42 mouse cellular contexts compared by ENCODE assay signal in the genomic region with DNA sequence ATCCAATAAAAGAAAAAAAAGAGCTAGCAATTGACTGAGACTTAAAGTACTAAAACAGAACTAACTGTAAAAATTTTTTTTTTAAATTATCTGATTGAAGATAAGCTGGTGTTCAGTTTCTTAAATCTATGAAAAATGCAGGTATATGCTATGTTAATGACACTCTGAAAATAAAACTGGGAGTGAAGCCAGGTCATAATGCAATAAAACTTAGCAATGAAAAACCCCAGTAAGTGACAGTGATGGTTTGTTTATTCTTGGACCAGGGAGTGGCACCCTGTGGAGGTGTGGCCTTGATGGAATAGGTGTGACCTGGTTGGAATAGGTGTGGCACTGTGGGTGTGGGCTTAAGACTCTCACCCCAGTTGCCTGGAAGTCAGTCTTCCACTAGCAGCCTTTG. TPM values are rescaled to one million over a fixed set of nuclear protein-coding genes. Genes with fewer than 3 reads are reported as not detected.
"Had no signal": no experiment of that assay in that cellular context is flagged by ENCODE, and none has a peak within 500 bp of the region (broad histone marks: within the 10 kb centered on the region; RNA-seq: fewer than 3 reads in every experiment).

No protein-coding gene starts in this region.

- H3K9me3 ChIP-seq: heart, embryonic 15.5 days; hindbrain, embryonic 13.5 days; hindbrain, embryonic 15.5 days; kidney, embryonic 15.5 days; limb, embryonic 13.5 days; limb, embryonic 15.5 days; liver, embryonic 13.5 days; liver, embryonic 15.5 days had no signal

- H3K27ac ChIP-seq: heart, adult 2 months; heart, embryonic 13.5 days; heart, embryonic 15.5 days; hindbrain, embryonic 13.5 days; hindbrain, embryonic 15.5 days; hindbrain, postnatal 0 days; kidney, embryonic 15.5 days; kidney, postnatal 0 days; limb, embryonic 13.5 days; limb, embryonic 15.5 days; liver, embryonic 13.5 days; liver, embryonic 15.5 days had no signal

- DNase-seq: gastrocnemius, postnatal 14 days; gastrocnemius, postnatal 36 days; heart, adult 11 months; heart, adult 2 months; heart, postnatal 14 days; heart, postnatal 36 days; kidney, adult 11 months; kidney, adult 2 months; kidney, adult 9 months; kidney, postnatal 14 days; kidney, postnatal 4 days; layer of hippocampus, adult 9-11 months; layer of hippocampus, postnatal 36 days; left cerebral cortex, postnatal 4 days; liver, embryonic 13.5 days; liver, postnatal 0 days had no signal

- H3K27me3 ChIP-seq: heart, embryonic 13.5 days; heart, embryonic 15.5 days; hindbrain, embryonic 13.5 days; hindbrain, embryonic 15.5 days; kidney, embryonic 15.5 days; limb, embryonic 13.5 days; limb, embryonic 15.5 days; liver, embryonic 13.5 days; liver, embryonic 15.5 days had no signal

- H3K36me3 ChIP-seq: heart, embryonic 13.5 days; heart, embryonic 15.5 days; hindbrain, embryonic 13.5 days; hindbrain, embryonic 15.5 days; kidney, embryonic 15.5 days; limb, embryonic 13.5 days; limb, embryonic 15.5 days; liver, embryonic 13.5 days; liver, embryonic 15.5 days had no signal

- H3K4me1 ChIP-seq: heart, embryonic 13.5 days; heart, embryonic 15.5 days; hindbrain, embryonic 13.5 days; hindbrain, embryonic 15.5 days; kidney, embryonic 15.5 days; limb, embryonic 13.5 days; limb, embryonic 15.5 days; liver, embryonic 13.5 days; liver, embryonic 15.5 days had no signal

- ATAC-seq: hindbrain, postnatal 0 days; liver, postnatal 0 days had no signal

- H3K4me2 ChIP-seq: heart, embryonic 11.5 days; heart, embryonic 13.5 days; heart, embryonic 15.5 days; hindbrain, embryonic 13.5 days; hindbrain, embryonic 15.5 days; kidney, embryonic 15.5 days; limb, embryonic 13.5 days; limb, embryonic 15.5 days; liver, embryonic 11.5 days; liver, embryonic 13.5 days; liver, embryonic 15.5 days had no signal

- H3K4me3 ChIP-seq: heart, adult 2 months; heart, embryonic 13.5 days; heart, embryonic 15.5 days; hindbrain, embryonic 13.5 days; hindbrain, embryonic 15.5 days; kidney, embryonic 15.5 days; limb, embryonic 13.5 days; limb, embryonic 15.5 days; liver, embryonic 13.5 days; liver, embryonic 15.5 days had no signal

- H3K9ac ChIP-seq: heart, embryonic 13.5 days; heart, embryonic 15.5 days; hindbrain, embryonic 13.5 days; hindbrain, embryonic 15.5 days; kidney, embryonic 15.5 days; limb, embryonic 13.5 days; limb, embryonic 15.5 days; liver, embryonic 13.5 days; liver, embryonic 15.5 days; liver, postnatal 0 days had no signal

RNA-seq across cellular contexts. Expression of gene Gm428, which starts 36.5 kb away (rescaled TPM):
- total RNA-seq: gastrocnemius, adult 18-20 months; gastrocnemius, adult 8-10 months; gastrocnemius, postnatal 14 days; gastrocnemius, postnatal 36 days; heart, adult 2 months; heart, postnatal 14 days; heart, postnatal 36 days; hematopoietic stem cell, adult 5-6 weeks; hindbrain, postnatal 0 days; layer of hippocampus, adult 18-20 months; layer of hippocampus, adult 8-10 months; layer of hippocampus, postnatal 14 days; layer of hippocampus, postnatal 36 days; left cerebral cortex, adult 18-20 months; left cerebral cortex, adult 8-10 months; left cerebral cortex, postnatal 10 days; left cerebral cortex, postnatal 25 days; left cerebral cortex, postnatal 4 days had no signal
- polyA plus RNA-seq: gonadal fat pad, adult 2 months; heart, adult 2 months; heart, embryonic 11.5 days; heart, embryonic 13.5 days; heart, embryonic 15.5 days; heart, postnatal 0 days; hindbrain, embryonic 11.5 days; hindbrain, embryonic 13.5 days; hindbrain, embryonic 15.5 days; hindbrain, postnatal 0 days; kidney, adult 2 months; kidney, embryonic 15.5 days; kidney, postnatal 0 days; limb, embryonic 11.5 days; limb, embryonic 13.5 days; limb, embryonic 15.5 days; liver, embryonic 11.5 days; liver, embryonic 13.5 days; liver, embryonic 15.5 days; liver, postnatal 0 days had no signal

RNA-seq across cellular contexts. Expression of gene Gm11239, which starts 51.7 kb away (rescaled TPM):
- total RNA-seq: gastrocnemius, adult 18-20 months; gastrocnemius, adult 8-10 months; gastrocnemius, postnatal 14 days; gastrocnemius, postnatal 36 days; heart, adult 2 months; heart, postnatal 14 days; heart, postnatal 36 days; hematopoietic stem cell, adult 5-6 weeks; hindbrain, postnatal 0 days; layer of hippocampus, adult 18-20 months; layer of hippocampus, adult 8-10 months; layer of hippocampus, postnatal 14 days; layer of hippocampus, postnatal 36 days; left cerebral cortex, adult 18-20 months; left cerebral cortex, adult 8-10 months; left cerebral cortex, postnatal 10 days; left cerebral cortex, postnatal 25 days; left cerebral cortex, postnatal 4 days had no signal
- polyA plus RNA-seq: gonadal fat pad, adult 2 months; heart, adult 2 months; heart, embryonic 11.5 days; heart, embryonic 13.5 days; heart, embryonic 15.5 days; heart, postnatal 0 days; hindbrain, embryonic 11.5 days; hindbrain, embryonic 13.5 days; hindbrain, embryonic 15.5 days; hindbrain, postnatal 0 days; kidney, adult 2 months; kidney, embryonic 15.5 days; kidney, postnatal 0 days; limb, embryonic 11.5 days; limb, embryonic 13.5 days; limb, embryonic 15.5 days; liver, embryonic 11.5 days; liver, embryonic 13.5 days; liver, embryonic 15.5 days; liver, postnatal 0 days had no signal
